Mouse (Mus musculus): ENCODE data around the gene Zswim3. TPM values are rescaled to one million over a fixed set of nuclear protein-coding genes. Genes with fewer than 3 reads are reported as not detected.
"Not testable (repeated sequence)": the region's sequence is repeated elsewhere in the genome, so short reads cannot be mapped to it uniquely, and the experiment has no call there.

The Zswim3 gene
- polyA plus RNA-seq, 1 experiment: 7.6 TPM

DNA sequence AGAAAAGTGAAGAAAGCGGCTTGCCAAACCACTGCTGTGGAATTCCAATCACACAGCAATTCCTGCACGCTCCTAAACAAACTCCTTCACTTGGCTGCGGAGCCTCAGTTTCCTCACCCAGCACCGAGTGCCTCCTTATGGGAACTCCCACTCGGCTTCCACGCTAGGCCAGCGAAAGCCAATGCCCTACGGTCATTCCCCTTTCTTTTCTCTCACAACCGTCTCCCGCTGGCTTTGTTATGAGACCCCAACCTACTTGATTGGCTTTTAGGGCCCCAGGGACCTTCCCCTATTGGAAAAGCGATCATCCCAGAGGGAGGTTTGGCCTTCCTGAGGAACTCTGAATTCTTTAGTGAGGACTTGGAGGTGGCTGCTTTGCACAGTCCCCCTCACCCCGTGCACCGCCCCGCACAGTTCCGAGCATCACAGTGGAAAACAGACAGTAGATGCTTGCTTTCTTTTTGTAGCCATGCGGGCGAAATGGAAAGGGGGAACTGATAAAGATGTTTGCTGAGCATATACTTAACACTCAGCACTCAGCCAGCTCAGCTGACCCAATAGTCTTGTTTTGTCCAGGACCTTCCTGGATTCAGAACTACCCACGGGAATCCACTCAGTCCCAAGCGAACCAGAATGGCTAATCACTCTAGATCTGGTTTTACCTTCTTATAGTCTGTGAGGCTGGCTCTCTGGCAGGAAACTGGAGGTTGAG is 53.1 kb downstream of the Zswim3 start:
- peak overlapping the region; percentile 48; the same call in 1 of the 2 replicates for H3K27ac ChIP-seq (ENCODE audit: insufficient read depth, low read length)
- no peaks in the 10 kb centered on the region; the same call in 1 of the 2 replicates for H3K4me1 ChIP-seq (ENCODE audit: control insufficient read depth, insufficient read depth, low read length)
- H3K4me3 ChIP-seq (ENCODE audit: insufficient read depth, low read length): peak overlapping the region; percentile 33
- TF ChIP-seq POLR2A (IDR thresholded peaks at IDR 0.05; ENCODE audit: extremely low read depth, insufficient read depth, low read length): no peak
- no peak for TF ChIP-seq CTCF (IDR thresholded peaks at IDR 0.05; ENCODE audit: extremely low read depth, insufficient read depth, low read length)

GRCm38 (mm10) chr2:164859155-164859554 is 54.3 kb downstream of the Zswim3 start:
- TF ChIP-seq POLR2A (IDR thresholded peaks at IDR 0.05; ENCODE audit: extremely low read depth, insufficient read depth, low read length) (no peak), CTCF (IDR thresholded peaks at IDR 0.05; ENCODE audit: extremely low read depth, insufficient read depth, low read length) (no peak)
- Histone ChIP-seq H3K4me1 (ENCODE audit: control insufficient read depth, insufficient read depth, low read length) (no peaks in the 10 kb centered on the region; the same call in 1 of the 2 replicates), H3K4me3 (ENCODE audit: insufficient read depth, low read length) (no peak overlapping the region), H3K27ac (ENCODE audit: insufficient read depth, low read length) (no peak overlapping the region)

DNA sequence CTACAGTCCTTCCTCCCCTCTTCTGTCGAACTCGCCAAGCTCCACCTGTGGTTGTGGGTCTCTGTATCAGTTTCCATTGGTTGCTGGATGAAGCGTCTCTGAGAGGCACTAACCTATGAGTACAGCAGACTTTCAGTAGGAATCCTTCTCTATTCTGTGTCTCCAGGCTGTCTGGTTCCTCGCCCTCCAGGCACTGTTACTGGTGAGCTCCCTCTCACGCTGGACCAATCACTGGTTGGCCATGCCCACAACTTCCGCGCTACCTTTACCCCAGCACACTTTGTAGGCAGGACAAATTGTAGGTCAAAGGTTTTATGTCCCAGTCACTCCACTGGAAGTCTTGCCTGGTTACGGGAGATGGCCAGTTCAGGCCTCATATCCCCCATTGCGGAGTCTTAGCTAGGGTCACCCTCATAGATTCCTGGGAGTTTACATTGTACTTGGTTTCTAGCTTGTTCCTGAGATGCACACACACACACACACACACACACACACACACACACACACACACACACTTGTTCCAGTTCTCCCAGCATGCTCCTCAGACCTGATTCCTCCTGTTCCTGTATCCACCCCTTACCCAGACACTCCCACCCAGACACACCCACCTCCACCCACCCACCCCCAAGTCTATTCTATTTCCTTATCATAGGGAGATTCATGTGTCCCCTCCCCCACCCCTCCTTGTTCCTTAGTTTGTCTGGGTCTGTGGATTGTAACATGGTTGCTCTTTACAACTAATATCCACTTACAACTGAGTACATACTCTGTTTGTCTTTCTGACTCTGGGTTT is 54.9 kb downstream of the Zswim3 start:
- Histone ChIP-seq H3K4me1 (ENCODE audit: control insufficient read depth, insufficient read depth, low read length) (no peaks in the 10 kb centered on the region; the same call in 1 of the 2 replicates), H3K4me3 (ENCODE audit: insufficient read depth, low read length) (no peak overlapping the region), H3K27ac (ENCODE audit: insufficient read depth, low read length) (no peak overlapping the region)
- TF ChIP-seq POLR2A (IDR thresholded peaks at IDR 0.05; ENCODE audit: extremely low read depth, insufficient read depth, low read length) (no peak), CTCF (IDR thresholded peaks at IDR 0.05; ENCODE audit: extremely low read depth, insufficient read depth, low read length) (no peak)

DNA sequence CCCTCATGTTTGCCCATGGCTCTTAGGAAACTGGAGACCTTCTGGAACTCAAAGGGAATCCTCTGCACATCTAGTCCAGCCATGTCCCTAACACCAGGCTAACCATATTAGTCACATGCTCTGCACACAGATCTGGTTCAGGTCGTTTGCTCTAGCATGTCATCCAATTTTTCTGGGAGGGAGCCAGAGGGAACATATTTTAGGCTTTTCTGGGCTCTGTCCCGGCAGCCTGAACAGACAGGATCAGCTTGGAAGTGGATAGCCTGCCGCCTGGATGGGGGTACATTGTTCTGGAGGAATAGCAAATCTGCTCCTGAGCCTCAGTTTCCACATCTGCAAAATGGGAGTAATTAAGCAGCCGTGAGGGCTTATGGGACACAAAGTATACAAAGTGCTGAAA is 56.2 kb downstream of the Zswim3 start:
- Histone ChIP-seq H3K27ac (ENCODE audit: insufficient read depth, low read length) (no peak overlapping the region), H3K4me1 (ENCODE audit: control insufficient read depth, insufficient read depth, low read length) (no peaks in the 10 kb centered on the region; the same call in 1 of the 2 replicates), H3K4me3 (ENCODE audit: insufficient read depth, low read length) (no peak overlapping the region)
- TF ChIP-seq POLR2A (IDR thresholded peaks at IDR 0.05; ENCODE audit: extremely low read depth, insufficient read depth, low read length): no peak
- TF ChIP-seq CTCF (IDR thresholded peaks at IDR 0.05; ENCODE audit: extremely low read depth, insufficient read depth, low read length): no peak

DNA sequence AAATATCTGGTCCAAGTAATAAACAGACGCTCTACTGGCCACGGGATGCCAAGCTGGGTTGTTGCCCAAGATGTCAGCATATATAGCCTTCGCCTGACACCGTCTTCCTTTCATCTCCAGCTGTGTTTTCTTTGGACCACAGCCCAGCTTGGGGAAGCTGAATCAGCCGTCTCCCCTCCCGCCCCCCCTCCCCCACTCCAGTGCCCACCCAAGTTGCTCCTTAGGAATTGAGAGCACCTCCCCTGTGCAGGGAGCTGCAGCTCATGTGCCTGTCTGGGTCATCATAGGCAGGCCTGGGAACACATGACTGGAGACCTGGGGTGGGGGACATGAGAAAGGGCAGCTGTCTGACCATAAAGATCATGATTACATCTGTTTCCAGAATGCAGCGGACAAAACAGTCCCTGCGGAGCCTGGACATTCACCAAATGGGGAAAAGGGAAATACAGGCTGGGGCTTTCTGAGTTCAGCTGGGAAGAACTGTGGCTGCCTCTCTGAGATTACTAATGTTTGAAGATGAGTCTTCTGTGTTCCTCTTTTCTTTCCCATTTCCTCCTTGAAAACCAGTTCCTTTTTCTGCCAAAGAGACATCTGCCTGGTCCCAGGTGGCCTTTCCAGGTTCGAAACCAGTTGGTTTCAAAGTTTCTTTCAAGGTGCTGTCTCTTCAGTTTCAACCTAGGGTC is 57.4 kb downstream of the Zswim3 start:
- no peak overlapping the region for H3K27ac ChIP-seq (ENCODE audit: insufficient read depth, low read length)
- no peak for TF ChIP-seq CTCF (IDR thresholded peaks at IDR 0.05; ENCODE audit: extremely low read depth, insufficient read depth, low read length)
- no peak for TF ChIP-seq POLR2A (IDR thresholded peaks at IDR 0.05; ENCODE audit: extremely low read depth, insufficient read depth, low read length)

DNA sequence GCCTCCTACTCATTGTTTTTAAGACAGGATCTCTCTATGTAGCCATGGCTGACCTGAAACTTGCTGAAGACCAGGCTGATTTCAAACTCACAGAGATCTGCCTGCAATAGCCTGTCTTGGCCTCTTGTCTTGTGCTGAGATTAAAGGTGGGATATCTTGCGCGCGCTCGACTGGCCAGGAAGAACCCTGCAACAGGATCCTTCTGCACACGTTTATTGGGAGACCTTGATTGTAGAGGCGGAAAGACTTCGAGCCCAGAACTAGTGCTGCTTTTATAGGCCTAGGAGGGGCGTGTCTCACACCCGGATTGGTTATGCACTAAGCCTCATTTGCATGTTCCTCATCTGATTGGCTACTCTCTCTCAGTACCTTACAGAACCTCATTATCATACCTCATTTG is 58.5 kb downstream of the Zswim3 start:
- H3K4me1 ChIP-seq (ENCODE audit: control insufficient read depth, insufficient read depth, low read length); H3K27ac ChIP-seq (ENCODE audit: insufficient read depth, low read length); H3K4me3 ChIP-seq (ENCODE audit: insufficient read depth, low read length): not testable (repeated sequence)

More for the DNA sequence above, 57.4 kb downstream of the Zswim3 start:
- Histone ChIP-seq H3K4me1 (ENCODE audit: control insufficient read depth, insufficient read depth, low read length) (peaks cover 2% of the 10 kb centered on the region; the same call in 1 of the 2 replicates), H3K4me3 (ENCODE audit: insufficient read depth, low read length) (no peak overlapping the region)

- H3K4me3 ChIP-seq (ENCODE audit: insufficient read depth, low read length): no peak overlapping the region
- no peak for TF ChIP-seq POLR2A (IDR thresholded peaks at IDR 0.05; ENCODE audit: extremely low read depth, insufficient read depth, low read length)
- TF ChIP-seq CTCF (IDR thresholded peaks at IDR 0.05; ENCODE audit: extremely low read depth, insufficient read depth, low read length): no peak
Observed at GRCm38 (mm10) chr2:164864593-164864992, 59.7 kb downstream of the Zswim3 start.

GRCm38 (mm10) chr2:164866741-164867551 is 62.0 kb downstream of the Zswim3 start:
- H3K4me1 ChIP-seq (ENCODE audit: control insufficient read depth, insufficient read depth, low read length): 0 out of 2 replicates have a peak, but pooled peaks cover 2% of the 10 kb centered on the region
- peak overlapping the region; percentile 64 for H3K27ac ChIP-seq (ENCODE audit: insufficient read depth, low read length)
- no peak overlapping the region for H3K4me3 ChIP-seq (ENCODE audit: insufficient read depth, low read length)
- no peak for TF ChIP-seq CTCF (IDR thresholded peaks at IDR 0.05; ENCODE audit: extremely low read depth, insufficient read depth, low read length)
- no peak for TF ChIP-seq POLR2A (IDR thresholded peaks at IDR 0.05; ENCODE audit: extremely low read depth, insufficient read depth, low read length)

More at GRCm38 (mm10) chr2:164864593-164864992, 59.7 kb downstream of the Zswim3 start:
- H3K4me1 ChIP-seq (ENCODE audit: control insufficient read depth, insufficient read depth, low read length): 0 out of 2 replicates have a peak, but pooled peaks cover 2% of the 10 kb centered on the region
- no peak overlapping the region for H3K27ac ChIP-seq (ENCODE audit: insufficient read depth, low read length)

- 0 out of 2 replicates have a peak, but pooled peaks cover 2% of the 10 kb centered on the region for H3K4me1 ChIP-seq (ENCODE audit: control insufficient read depth, insufficient read depth, low read length)
- no peak overlapping the region for H3K27ac ChIP-seq (ENCODE audit: insufficient read depth, low read length)
- no peak overlapping the region for H3K4me3 ChIP-seq (ENCODE audit: insufficient read depth, low read length)
- TF ChIP-seq POLR2A (IDR thresholded peaks at IDR 0.05; ENCODE audit: extremely low read depth, insufficient read depth, low read length) (no peak), CTCF (IDR thresholded peaks at IDR 0.05; ENCODE audit: extremely low read depth, insufficient read depth, low read length) (peak; percentile 22; the same call in 1 of the 2 replicates)
Observed at GRCm38 (mm10) chr2:164867566-164867965, 62.7 kb downstream of the Zswim3 start.

Measured in cortical plate, adult 2 months (tissue).